Mouse (Mus musculus) cerebellum, adult 2 months (tissue): ENCODE data around the gene Snapc3. TPM values are rescaled to one million over a fixed set of nuclear protein-coding genes. Genes with fewer than 3 reads are reported as not detected.

Experiments used
- DNase-seq, 2 experiments: peaks; one replicate each; pipeline ENCODE4 v3.0.0; 2021
- H3K27ac ChIP-seq: fragments of 200-500 bp; 2 replicates; pipeline ENCODE4 v1.5.1; 2012; ENCODE audit warnings: low read length, control low read depth, inconsistent platforms; ENCODE audit not compliant: insufficient read depth
- H3K27me3 ChIP-seq: fragments of 200-500 bp; 2 replicates; pipeline ENCODE4 v1.6.1; 2012; ENCODE audit warnings: inconsistent platforms, mild to moderate bottlenecking, low read length, moderate library complexity; ENCODE audit not compliant: control insufficient read depth, insufficient read depth
- H3K4me1 ChIP-seq: fragments of 200-500 bp; 2 replicates; pipeline ENCODE4 v1.6.1; 2011; ENCODE audit warnings: low read length; ENCODE audit not compliant: control insufficient read depth, insufficient read depth
- H3K4me3 ChIP-seq: fragments of 200-500 bp; replicated peaks from 2 replicates; pipeline ENCODE3; 2011; ENCODE audit warnings: mild to moderate bottlenecking, low read depth, low read length, control low read depth; ENCODE audit not compliant: insufficient read depth
- CTCF ChIP-seq: fragments of 200-500 bp; IDR thresholded peaks from 2 replicates; pipeline ENCODE4 v1.5.1; 2011; ENCODE audit warnings: low read depth, mild to moderate bottlenecking, control low read depth, low read length, moderate library complexity, borderline replicate concordance; ENCODE audit not compliant: insufficient read depth
- POLR2A ChIP-seq: fragments of 200-500 bp; IDR thresholded peaks from 2 replicates; pipeline ENCODE4 v1.6.1; 2011; ENCODE audit warnings: low read length, control low read depth, borderline replicate concordance; ENCODE audit not compliant: insufficient read depth
- WGBS: fragments of 180-500 bp; shearing (Covaris S2); methylation state at CpG from one replicate; pipeline ENCODE4 v1.1.7; 2018; 5-methylcytosine and 5-hydroxymethylcytosine counted together
- polyA plus RNA-seq: library from polyadenylated mRNA; depleted of rRNA; stranded (reverse); fragments of >200 nt; gene quantifications from 2 replicates; pipeline ENCODE4 v1.2.3, GENCODE M21; 2012

Snapc3 gene
- polyA plus RNA-seq, 1 experiment: 36.6 TPM

GRCm38 (mm10) chr4:83450785-83451184, 33.3 kb downstream of the Snapc3 start:
- H3K4me1 ChIP-seq: no peaks in the 10 kb centered on the region
- WGBS: 91% methylated on average over 4 of the region's 4 CpGs
- H3K4me3 ChIP-seq: no peak overlapping the region
- H3K27me3 ChIP-seq: no peaks in the 10 kb centered on the region
- TF ChIP-seq POLR2A (no peak), CTCF (no peak)
- H3K27ac ChIP-seq: no peak overlapping the region
- no peak for DNase-seq

DNA sequence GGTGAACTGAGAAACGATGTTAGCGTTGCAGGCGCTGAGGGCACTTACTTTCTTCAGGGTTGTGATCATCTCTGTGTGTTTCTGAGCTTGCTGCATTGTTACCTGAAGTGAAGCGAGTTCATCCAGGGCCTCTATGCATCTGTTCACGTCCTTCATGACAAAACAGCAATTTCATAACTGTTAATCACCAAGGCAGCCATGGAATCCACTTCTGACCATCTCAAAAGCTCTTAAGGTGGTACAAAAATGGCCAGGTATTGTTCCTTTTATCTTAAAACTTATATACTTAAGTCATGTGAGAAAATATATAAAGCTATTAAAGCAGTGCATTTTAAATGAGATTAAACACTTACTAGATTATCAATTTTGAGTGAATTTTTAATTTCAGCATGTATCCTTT, 42.6 kb downstream of the Snapc3 start:
- Histone ChIP-seq H3K4me1 (no peaks in the 10 kb centered on the region), H3K27ac (no peak overlapping the region), H3K4me3 (no peak overlapping the region), H3K27me3 (no peaks in the 10 kb centered on the region)
- TF ChIP-seq CTCF (no peak), POLR2A (no peak)
- no peak for DNase-seq
- 88% methylated on average over 5 of the region's 5 CpGs for WGBS

GRCm38 (mm10) chr4:83464827-83465226, 47.3 kb downstream of the Snapc3 start:
- no peak for DNase-seq
- H3K4me1 ChIP-seq: peaks cover 7% of the 10 kb centered on the region
- H3K27ac ChIP-seq: no peak overlapping the region
- no peak for TF ChIP-seq POLR2A
- TF ChIP-seq CTCF: no peak
- WGBS: 91% methylated on average over 7 of the region's 7 CpGs
- H3K27me3 ChIP-seq: no peaks in the 10 kb centered on the region
- H3K4me3 ChIP-seq: no peak overlapping the region

GRCm38 (mm10) chr4:83467615-83468014, 50.1 kb downstream of the Snapc3 start:
- peak; percentile 90 for DNase-seq

GRCm38 (mm10) chr4:83468208-83468607, 50.7 kb downstream of the Snapc3 start:
- WGBS: 73% methylated on average over 3 of the region's 3 CpGs
- no peak overlapping the region for H3K4me3 ChIP-seq
- DNase-seq: no peak
- H3K4me1 ChIP-seq: peaks cover 7% of the 10 kb centered on the region
- H3K27ac ChIP-seq: no peak overlapping the region
- H3K27me3 ChIP-seq: no peaks in the 10 kb centered on the region
- no peak for TF ChIP-seq CTCF
- TF ChIP-seq POLR2A: no peak

More at GRCm38 (mm10) chr4:83467615-83468014, 50.1 kb downstream of the Snapc3 start:
- WGBS: 5% methylated on average over 7 of the region's 7 CpGs
- TF ChIP-seq CTCF (no peak), POLR2A (no peak)
- peak overlapping the region; percentile 60 for H3K27ac ChIP-seq
- H3K4me3 ChIP-seq: no peak overlapping the region
- H3K27me3 ChIP-seq: no peaks in the 10 kb centered on the region
- H3K4me1 ChIP-seq: peaks cover 7% of the 10 kb centered on the region

GRCm38 (mm10) chr4:83485250-83485649, 67.7 kb downstream of the Snapc3 start:
- WGBS: 4% methylated on average over 12 of the region's 12 CpGs
- peak overlapping the region; percentile 98 for H3K4me3 ChIP-seq
- no peaks in the 10 kb centered on the region for H3K27me3 ChIP-seq
- peak overlapping the region; percentile 46; the same call in 1 of the 2 replicates for H3K27ac ChIP-seq
- TF ChIP-seq CTCF (no peak), POLR2A (no peak)
- no peak for DNase-seq
- peaks cover 9% of the 10 kb centered on the region for H3K4me1 ChIP-seq

GRCm38 (mm10) chr4:83485735-83486116, 68.2 kb downstream of the Snapc3 start:
- Histone ChIP-seq H3K27ac (peak overlapping the region; percentile 100), H3K4me1 (peaks cover 9% of the 10 kb centered on the region), H3K4me3 (peak overlapping the region; percentile 98), H3K27me3 (no peaks in the 10 kb centered on the region)
- WGBS: 2% methylated on average over 20 of the region's 40 CpGs
- peak; percentile 58; the same call in 1 of the 2 replicates for TF ChIP-seq CTCF
- no peak for TF ChIP-seq POLR2A
- peak; percentile 90 to 93 for DNase-seq

- TF ChIP-seq POLR2A (peak; percentile 57), CTCF (no peak; the same call in 1 of the 2 replicates)
These were observed 68.8 kb downstream of the Snapc3 start, which contains the start of gene Psip1 for GRCm38 (mm10) chr4:83486117-83486901. Gene Psip1, minus strand, starts transcription at chr4:83486459.

More at GRCm38 (mm10) chr4:83486117-83486901, 68.8 kb downstream of the Snapc3 start, which contains the start of gene Psip1:
- DNase-seq: peak; percentile 93 to 95
- Histone ChIP-seq H3K27ac (peak within 1 kb of the TSS; percentile 100), H3K4me1 (peaks cover 6% of the 10 kb centered on the region), H3K4me3 (peak within 1 kb of the TSS; percentile 98), H3K27me3 (no peaks in the 10 kb centered on the region)
- under 1% methylated on average over 81 of the region's 86 CpGs for WGBS
